Mouse (Mus musculus) ES-Bruce4 (cell line): ENCODE measurements around the gene Tlx2.

Experiments used
- CTCF ChIP-seq: IDR thresholded peaks from one replicate; pipeline ENCODE4 v1.8.1; 2011; ENCODE audit warnings: low read depth, low read length
- POLR2A ChIP-seq: IDR thresholded peaks from one replicate; pipeline ENCODE4 v1.8.1; 2011; ENCODE audit warnings: low read length; ENCODE audit not compliant: insufficient read depth

GRCm38 (mm10) chr6:83032769-83033191 lies 37.3 kb downstream of the Tlx2 start:
- no peak for TF ChIP-seq CTCF
- no peak for TF ChIP-seq POLR2A
